Comparison of ENCODE assay signal across 9 mouse cellular contexts in the genomic region with DNA sequence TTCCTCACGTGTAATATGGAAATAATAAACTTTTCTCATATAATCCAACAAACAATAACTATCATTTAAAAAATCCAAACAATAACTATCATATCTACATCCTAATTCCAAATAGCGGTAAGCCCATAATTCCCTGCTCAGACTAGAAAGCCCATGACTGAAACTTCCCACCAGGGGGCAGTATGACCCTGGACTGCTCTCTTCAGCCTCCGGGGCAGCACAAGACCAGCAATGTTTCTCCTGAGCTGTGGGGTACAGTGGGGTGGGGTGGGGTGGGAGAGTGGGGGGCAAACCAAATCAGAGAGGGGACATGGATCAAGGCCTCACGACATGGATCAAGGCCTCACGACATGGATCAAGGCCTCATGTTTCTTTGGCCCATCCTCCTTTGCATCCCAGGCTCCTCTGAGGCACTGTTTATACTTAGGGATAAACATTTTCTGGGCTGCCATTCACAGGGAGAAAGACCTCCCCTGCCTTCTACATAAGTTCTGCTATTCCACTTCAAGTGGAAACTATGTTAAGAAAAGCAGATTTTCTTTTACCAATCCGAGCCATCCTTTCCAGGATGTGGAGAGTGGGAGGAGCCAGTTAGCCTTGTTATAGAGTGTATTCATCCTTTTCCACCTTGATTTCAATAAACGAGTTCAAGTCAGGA. TPM values are rescaled to one million over a fixed set of nuclear protein-coding genes. Genes with fewer than 3 reads are reported as not detected.
DNase-seq lines count a peak whose midpoint lies in the region; TF ChIP-seq lines count a peak whose summit lies in the region.
"Had no signal": no experiment of that assay in that cellular context is flagged by ENCODE, and none has a peak within 500 bp of the region (broad histone marks: within the 10 kb centered on the region; RNA-seq: fewer than 3 reads in every experiment).

No protein-coding gene starts in this region.

- no peak for TF ChIP-seq POLR2A in liver, adult 2 months (IDR thresholded peaks at IDR 0.05; ENCODE audit: extremely low read depth, insufficient read depth, low read length)

- 57% methylated on average over 7 of the region's 7 CpGs for WGBS in liver, adult 2 months

- peaks cover 23% of the 10 kb centered on the region for H3K4me1 ChIP-seq in liver, adult 2 months (ENCODE audit: control insufficient read depth, insufficient read depth, low read length)

- H3K4me3 ChIP-seq in left cerebral cortex, adult 2 months = no peak overlapping the region
- H3K4me3 ChIP-seq in liver, adult 2 months (ENCODE audit: insufficient read depth, low read depth, low read length) = no peak overlapping the region
- H3K4me3 ChIP-seq: erythroblast, embryonic 14.5 days had no signal

- no peaks in the 10 kb centered on the region for H3K27me3 ChIP-seq in liver, adult 2 months (ENCODE audit: control insufficient read depth, insufficient read depth, low read length)

- no peak overlapping the region for H3K9ac ChIP-seq in liver, adult 2 months (ENCODE audit: low read depth, low read length)

- intact Hi-C loops in left cerebral cortex, adult 2 months (cut with DNase I) = loop anchor here (5.0 kb wide), 1 partner anchor 58 kb away; a partner anchor contains a TSS
- intact Hi-C loops in heart, postnatal 14 days (cut with DNase I) = loop anchor here (5.0 kb wide), 1 partner anchor 58 kb away; a partner anchor contains a TSS

- H3K79me2 ChIP-seq in liver, adult 2 months (ENCODE audit: control insufficient read depth, insufficient read depth, low read length) = no peaks in the 10 kb centered on the region

- no peak for DNase-seq in left cerebral cortex, adult 2 months (ENCODE audit: extremely low spot score in 1 of 2, low spot score in 2 of 2)
- no peak for DNase-seq in left cerebral cortex, adult 11 months (ENCODE audit: low spot score)
- peak; percentile 69 for DNase-seq in NIH3T3 (ENCODE audit: low read depth)
- peak; percentile 67 for DNase-seq in embryo, embryonic 10 days (ENCODE audit: low spot score)
- peak; percentile 71 to 84 for DNase-seq in heart, postnatal 14 days
- peak; percentile 36 for DNase-seq in liver, adult 2 months (ENCODE audit: extremely low read depth, low read depth, low spot score)
- DNase-seq in natural killer cell, adult 2 months (ENCODE audit: low spot score in 2 of 2) = peak; percentile 35 to 49
- no peak for DNase-seq in frontal cortex, postnatal 10 days (ENCODE audit: low spot score in 2 of 2)

- no peak overlapping the region for H3K27ac ChIP-seq in left cerebral cortex, adult 2 months
- H3K27ac ChIP-seq in liver, adult 2 months (replicated peaks; ENCODE audit: insufficient read depth, low read depth, low read length) = no peak overlapping the region

- no peaks in the 10 kb centered on the region for H3K36me3 ChIP-seq in liver, adult 2 months (ENCODE audit: control insufficient read depth, insufficient read depth, low read length)

- peak; percentile 67 for TF ChIP-seq CTCF in left cerebral cortex, adult 2 months (IDR thresholded peaks at IDR 0.05)
- peak; percentile 77 for TF ChIP-seq CTCF in liver, adult 2 months (IDR thresholded peaks at IDR 0.05; ENCODE audit: low read depth, low read length)

RNA-seq across cellular contexts. Expression of a gene that starts 6.5 kb away (rescaled TPM):
- 1 to 10 TPM; 1.3 to 2.8 TPM for total RNA-seq in left cerebral cortex, adult 2 months (2021)
- 10 to 100 TPM; 10.2 to 10.7 TPM for total RNA-seq in heart, postnatal 14 days (2021)
- total RNA-seq in liver, adult 2 months (2014; rRNA removed) = 3.8 TPM in 2 replicates
- polyA plus RNA-seq in liver, adult 2 months (2012; rRNA removed) = 9.9 and 12.2 TPM in 2 replicates
- polyA plus RNA-seq: erythroblast, embryonic 14.5 days had no signal

RNA-seq across cellular contexts. Expression of a gene that starts 22.0 kb away (rescaled TPM):
- total RNA-seq in left cerebral cortex, adult 2 months (2021) = 1 to 10 TPM; 8.3 to 9.0 TPM
- total RNA-seq in heart, postnatal 14 days (2021) = 1 to 10 TPM; 5.0 to 6.0 TPM
- total RNA-seq in liver, adult 2 months (2014; rRNA removed) = 3.0 and 3.1 TPM in 2 replicates
- polyA plus RNA-seq in liver, adult 2 months (2012; rRNA removed) = 2.6 and 4.3 TPM in 2 replicates

RNA-seq across cellular contexts. Expression of a gene that starts 29.4 kb away (rescaled TPM):
- 1 to 10 TPM; 2.2 to 2.7 TPM for total RNA-seq in left cerebral cortex, adult 2 months (2021)
- total RNA-seq in heart, postnatal 14 days (2021) = 1 to 10 TPM; 5.2 to 6.1 TPM
- total RNA-seq in liver, adult 2 months (2014; rRNA removed) = 13.7 and 13.8 TPM in 2 replicates
- 7.4 and 10.9 TPM in 2 replicates for polyA plus RNA-seq in liver, adult 2 months (2012; rRNA removed)

RNA-seq across cellular contexts. Expression of a gene that starts 34.0 kb away (rescaled TPM):
- 100 to 1,000 TPM; 166 to 167 TPM for total RNA-seq in left cerebral cortex, adult 2 months (2021)
- total RNA-seq in heart, postnatal 14 days (2021) = 100 to 1,000 TPM; 186 to 196 TPM
- 179 and 181 TPM in 2 replicates for total RNA-seq in liver, adult 2 months (2014; rRNA removed)
- 217 and 221 TPM in 2 replicates for polyA plus RNA-seq in liver, adult 2 months (2012; rRNA removed)

RNA-seq across cellular contexts. Expression of a gene that starts 37.4 kb away (rescaled TPM):
- not detected for total RNA-seq in left cerebral cortex, adult 2 months (2021)
- 1 to 10 TPM in 1 of 2 experiments, not detected in 1; 1.1 TPM for total RNA-seq in heart, postnatal 14 days (2021)
- not detected in 2 replicates for total RNA-seq in liver, adult 2 months (2014; rRNA removed)
- polyA plus RNA-seq in liver, adult 2 months (2012; rRNA removed) = not detected in 2 replicates
- polyA plus RNA-seq: erythroblast, embryonic 14.5 days had no signal

Comparison
In these comparisons a context has a peak if more than half of its experiments do, and no peak if none do; other contexts are left out.
1. DNase-seq: peak in NIH3T3 (single experiment), embryo, embryonic 10 days (single experiment), heart, postnatal 14 days (2 of 2), liver, adult 2 months (single experiment) and natural killer cell, adult 2 months (2 of 2); none in left cerebral cortex, adult 2 months (0 of 2), left cerebral cortex, adult 11 months (single experiment) and frontal cortex, postnatal 10 days (0 of 2).